Mouse (Mus musculus): Measurements from ENCODE around the gene Agpat2. TPM values are rescaled to one million over a fixed set of nuclear protein-coding genes. Genes with fewer than 3 reads are reported as not detected.
A peak's percentile ranks its signal among the peaks of the same experiment; 100 is the strongest.

Agpat2 gene
- polyA plus RNA-seq, 1 experiment from 2014 or later, result 6.7 TPM

- Histone ChIP-seq H3K9me3 (no peaks in the 10 kb centered on the region), H3K4me2 (no peak overlapping the region), H3K9ac (no peak overlapping the region), H3K27me3 (peaks cover 5% of the 10 kb centered on the region; the same call in 1 of the 2 replicates), H3K27ac (no peak overlapping the region), H3K4me3 (replicated peaks) (no peak overlapping the region), H3K4me1 (peaks cover 6% of the 10 kb centered on the region; the same call in 1 of the 2 replicates), H3K36me3 (replicated peaks) (no peaks in the 10 kb centered on the region)
- WGBS, result 94% methylated on average over 12 of the region's 12 CpGs
- ATAC-seq (ENCODE audit: low FRiP score), result no peak
Observed at GRCm38 (mm10) chr2:26591416-26591815, 12.8 kb downstream of the Agpat2 start.

GRCm38 (mm10) chr2:26590962-26591361, 13.3 kb downstream of the Agpat2 start:
- H3K9me3 ChIP-seq, result no peaks in the 10 kb centered on the region
- H3K4me2 ChIP-seq, result no peak overlapping the region
- no peak overlapping the region for H3K4me3 ChIP-seq (replicated peaks)
- no peaks in the 10 kb centered on the region for H3K36me3 ChIP-seq (replicated peaks)
- no peak overlapping the region for H3K27ac ChIP-seq
- ATAC-seq (ENCODE audit: low FRiP score), result no peak
- H3K9ac ChIP-seq, result no peak overlapping the region
- 95% methylated on average over 7 of the region's 7 CpGs for WGBS
- peaks cover 10% of the 10 kb centered on the region; the same call in 1 of the 2 replicates for H3K4me1 ChIP-seq
- peaks cover 5% of the 10 kb centered on the region; the same call in 1 of the 2 replicates for H3K27me3 ChIP-seq

GRCm38 (mm10) chr2:26590282-26590681, 13.9 kb downstream of the Agpat2 start:
- Histone ChIP-seq H3K4me3 (replicated peaks) (no peak overlapping the region), H3K27me3 (peaks cover 5% of the 10 kb centered on the region; the same call in 1 of the 2 replicates), H3K9ac (no peak overlapping the region), H3K36me3 (replicated peaks) (no peaks in the 10 kb centered on the region), H3K9me3 (no peaks in the 10 kb centered on the region), H3K4me1 (peaks cover 10% of the 10 kb centered on the region; the same call in 1 of the 2 replicates), H3K4me2 (no peak overlapping the region), H3K27ac (no peak overlapping the region)
- ATAC-seq (ENCODE audit: low FRiP score), result no peak
- WGBS, result 95% methylated on average over 7 of the region's 7 CpGs

- WGBS, result 92% methylated on average over 10 of the region's 10 CpGs
- Histone ChIP-seq H3K4me2 (no peak overlapping the region), H3K36me3 (replicated peaks) (no peaks in the 10 kb centered on the region), H3K4me3 (replicated peaks) (no peak overlapping the region), H3K27ac (no peak overlapping the region), H3K4me1 (peaks cover 10% of the 10 kb centered on the region; the same call in 1 of the 2 replicates), H3K9ac (no peak overlapping the region), H3K9me3 (no peaks in the 10 kb centered on the region), H3K27me3 (peaks cover 5% of the 10 kb centered on the region; the same call in 1 of the 2 replicates)
- ATAC-seq (ENCODE audit: low FRiP score), result no peak
Observed at GRCm38 (mm10) chr2:26589284-26589683, 14.9 kb downstream of the Agpat2 start.

GRCm38 (mm10) chr2:26588573-26588972, 15.6 kb downstream of the Agpat2 start:
- H3K9ac ChIP-seq, result no peak overlapping the region
- no peak for ATAC-seq (ENCODE audit: low FRiP score)
- peak overlapping the region; percentile 6; the same call in 1 of the 2 replicates for H3K4me2 ChIP-seq
- H3K36me3 ChIP-seq (replicated peaks), result no peaks in the 10 kb centered on the region
- peaks cover 5% of the 10 kb centered on the region; the same call in 1 of the 2 replicates for H3K27me3 ChIP-seq
- H3K9me3 ChIP-seq, result no peaks in the 10 kb centered on the region
- peaks cover 10% of the 10 kb centered on the region; the same call in 1 of the 2 replicates for H3K4me1 ChIP-seq
- H3K4me3 ChIP-seq (replicated peaks), result no peak overlapping the region
- WGBS, result 53% methylated on average over 4 of the region's 4 CpGs
- H3K27ac ChIP-seq, result no peak overlapping the region

- no peaks in the 10 kb centered on the region for H3K9me3 ChIP-seq
- H3K4me3 ChIP-seq (replicated peaks), result peak overlapping the region; percentile 65
- peaks cover 10% of the 10 kb centered on the region; the same call in 1 of the 2 replicates for H3K4me1 ChIP-seq
- peak overlapping the region; percentile 61 for H3K9ac ChIP-seq
- WGBS, result 8% methylated on average over 11 of the region's 11 CpGs
- peak; percentile 66; the same call in 1 of the 2 replicates for ATAC-seq (ENCODE audit: low FRiP score)
- H3K4me2 ChIP-seq, result peak overlapping the region; percentile 75
- H3K27ac ChIP-seq, result 0 out of 2 replicates have a peak overlapping the region, but pooled peaks have one; percentile 21
- H3K27me3 ChIP-seq, result peaks cover 5% of the 10 kb centered on the region; the same call in 1 of the 2 replicates
- no peaks in the 10 kb centered on the region for H3K36me3 ChIP-seq (replicated peaks)
Observed at GRCm38 (mm10) chr2:26587044-26587405, 17.2 kb downstream of the Agpat2 start.

- peak within 1 kb of the TSS; percentile 75 for H3K4me2 ChIP-seq
- WGBS, result under 1% methylated on average over 64 of the region's 65 CpGs
- H3K27ac ChIP-seq, result peak within 1 kb of the TSS; percentile 21; the same call in 1 of the 2 replicates
- H3K4me1 ChIP-seq, result peaks cover 10% of the 10 kb centered on the region; the same call in 1 of the 2 replicates
- H3K4me3 ChIP-seq (replicated peaks), result peak within 1 kb of the TSS; percentile 65
- peak; percentile 90 for ATAC-seq (ENCODE audit: low FRiP score)
- H3K9me3 ChIP-seq, result no peaks in the 10 kb centered on the region
- H3K9ac ChIP-seq, result peak within 1 kb of the TSS; percentile 61
- no peaks in the 10 kb centered on the region for H3K36me3 ChIP-seq (replicated peaks)
- H3K27me3 ChIP-seq, result peaks cover 5% of the 10 kb centered on the region; the same call in 1 of the 2 replicates
Observed at GRCm38 (mm10) chr2:26586294-26587043, 17.7 kb downstream of the Agpat2 start, which contains the start of gene Gm20532. Gene Gm20532, plus strand, starts transcription at chr2:26586639.

- H3K27me3 ChIP-seq, result peaks cover 5% of the 10 kb centered on the region; the same call in 1 of the 2 replicates
- no peak overlapping the region for H3K4me2 ChIP-seq
- no peaks in the 10 kb centered on the region for H3K9me3 ChIP-seq
- no peak overlapping the region for H3K9ac ChIP-seq
- H3K27ac ChIP-seq, result no peak overlapping the region
- WGBS, result 67% methylated on average over 6 of the region's 6 CpGs
- no peak overlapping the region for H3K4me3 ChIP-seq (replicated peaks)
- ATAC-seq (ENCODE audit: low FRiP score), result no peak
- no peaks in the 10 kb centered on the region for H3K36me3 ChIP-seq (replicated peaks)
- H3K4me1 ChIP-seq, result peaks cover 10% of the 10 kb centered on the region; the same call in 1 of the 2 replicates
Observed at GRCm38 (mm10) chr2:26585713-26586112, 18.5 kb downstream of the Agpat2 start.

- WGBS, result 78% methylated on average over 11 of the region's 11 CpGs
- Histone ChIP-seq H3K4me2 (no peak overlapping the region), H3K9me3 (no peaks in the 10 kb centered on the region), H3K9ac (no peak overlapping the region), H3K4me1 (peaks cover 10% of the 10 kb centered on the region; the same call in 1 of the 2 replicates), H3K27ac (no peak overlapping the region), H3K4me3 (replicated peaks) (0 out of 2 replicates have a peak overlapping the region, but pooled peaks have one; percentile 0), H3K36me3 (replicated peaks) (no peaks in the 10 kb centered on the region), H3K27me3 (peaks cover 5% of the 10 kb centered on the region; the same call in 1 of the 2 replicates)
- no peak for ATAC-seq (ENCODE audit: low FRiP score)
Observed at GRCm38 (mm10) chr2:26583640-26584039, 20.6 kb downstream of the Agpat2 start.

- Histone ChIP-seq H3K27ac (no peak overlapping the region), H3K4me1 (peaks cover 15% of the 10 kb centered on the region), H3K4me2 (no peak overlapping the region), H3K27me3 (peaks cover 5% of the 10 kb centered on the region; the same call in 1 of the 2 replicates), H3K9ac (no peak overlapping the region), H3K36me3 (replicated peaks) (no peaks in the 10 kb centered on the region), H3K4me3 (replicated peaks) (no peak overlapping the region), H3K9me3 (no peaks in the 10 kb centered on the region)
- WGBS, result 77% methylated on average over 7 of the region's 7 CpGs
- no peak for ATAC-seq (ENCODE audit: low FRiP score)
Observed at GRCm38 (mm10) chr2:26582741-26583140, 21.5 kb downstream of the Agpat2 start.

GRCm38 (mm10) chr2:26582203-26582602, 22.0 kb downstream of the Agpat2 start:
- Histone ChIP-seq H3K36me3 (replicated peaks) (no peaks in the 10 kb centered on the region), H3K9ac (no peak overlapping the region), H3K4me2 (no peak overlapping the region), H3K9me3 (no peaks in the 10 kb centered on the region), H3K4me1 (peaks cover 15% of the 10 kb centered on the region), H3K4me3 (replicated peaks) (no peak overlapping the region), H3K27me3 (no peaks in the 10 kb centered on the region), H3K27ac (no peak overlapping the region)
- no peak for ATAC-seq (ENCODE audit: low FRiP score)
- 67% methylated on average over 2 of the region's 2 CpGs for WGBS

GRCm38 (mm10) chr2:26580751-26581150, 23.5 kb downstream of the Agpat2 start:
- H3K27me3 ChIP-seq, result no peaks in the 10 kb centered on the region
- no peak overlapping the region for H3K9ac ChIP-seq
- no peak overlapping the region for H3K4me3 ChIP-seq (replicated peaks)
- no peak for ATAC-seq (ENCODE audit: low FRiP score)
- H3K36me3 ChIP-seq (replicated peaks), result no peaks in the 10 kb centered on the region
- no peak overlapping the region for H3K4me2 ChIP-seq
- H3K4me1 ChIP-seq, result peaks cover 5% of the 10 kb centered on the region; the same call in 1 of the 2 replicates
- no peaks in the 10 kb centered on the region for H3K9me3 ChIP-seq
- no peak overlapping the region for H3K27ac ChIP-seq
- 87% methylated on average over 5 of the region's 5 CpGs for WGBS
